Mouse (Mus musculus) kidney, embryonic 16.5 days (tissue): ENCODE results near the gene Calb2. TPM values are rescaled to one million over a fixed set of nuclear protein-coding genes. Genes with fewer than 3 reads are reported as not detected.
A peak's percentile ranks its signal among the peaks of the same experiment; 100 is the strongest.

Experiments
- ATAC-seq: fragments of 200-750 bp; cut with Nextera tagmentation; 2 replicates; pipeline ENCODE4 v1.8.0; 2017; ENCODE audit warnings: moderate TSS enrichment; ENCODE audit not compliant: low FRiP score, low TSS enrichment
- H3K27ac ChIP-seq: fragments of 300-500 bp; sonication (generic); 2 replicates; pipeline ENCODE4 v1.5.1; 2014; ENCODE audit warnings: low read length
- H3K27me3 ChIP-seq: fragments of 300-500 bp; sonication (generic); 2 replicates; pipeline ENCODE4 v1.6.1; 2014; ENCODE audit warnings: low read length, control low read depth, mixed read lengths; ENCODE audit not compliant: insufficient read depth
- H3K36me3 ChIP-seq: fragments of 300-500 bp; sonication (generic); 2 replicates; pipeline ENCODE4 v1.6.1; 2014; ENCODE audit warnings: low read length, control low read depth, mixed read lengths; ENCODE audit not compliant: insufficient read depth
- H3K4me1 ChIP-seq: fragments of 300-500 bp; sonication (generic); 2 replicates; pipeline ENCODE4 v1.6.1; 2014; ENCODE audit warnings: low read length, control low read depth, mixed read lengths; ENCODE audit not compliant: insufficient read depth
- H3K4me2 ChIP-seq: fragments of 300-500 bp; sonication (generic); replicated peaks from 2 replicates; pipeline ENCODE4 v1.6.1; 2014; ENCODE audit warnings: low read depth, low read length
- H3K4me3 ChIP-seq: fragments of 300-500 bp; sonication (generic); 2 replicates; pipeline ENCODE4 v1.5.1; 2014; ENCODE audit warnings: mild to moderate bottlenecking, low read length
- H3K9ac ChIP-seq: fragments of 300-500 bp; sonication (generic); replicated peaks from 2 replicates; pipeline ENCODE4 v1.6.1; 2014; ENCODE audit warnings: low read length
- H3K9me3 ChIP-seq: fragments of 300-500 bp; sonication (generic); 2 replicates; pipeline ENCODE4 v1.6.1; 2016; ENCODE audit warnings: low read length, control low read depth
- WGBS: fragments of 180-500 bp; shearing (Covaris S2); extraction: QIAGEN DNeasy Blood & Tissue Kit; methylation state at CpG from one replicate; pipeline ENCODE4 v1.1.7; 2014; 5-methylcytosine and 5-hydroxymethylcytosine counted together
- polyA plus RNA-seq: library from polyadenylated mRNA; unstranded; fragments of >200 nt; fragmentation: Nextera tagmentation; extraction: Ambion mirVana; gene quantifications from 2 replicates; pipeline ENCODE4 v1.2.1, GENCODE M21; 2015

The Calb2 gene
- polyA plus RNA-seq, 1 experiment from 2014 or later: 0.36 TPM

- Histone ChIP-seq H3K27me3 (no peaks in the 10 kb centered on the region), H3K9ac (no peak overlapping the region), H3K27ac (no peak overlapping the region), H3K4me3 (no peak overlapping the region), H3K9me3 (no peaks in the 10 kb centered on the region), H3K36me3 (no peaks in the 10 kb centered on the region), H3K4me1 (no peaks in the 10 kb centered on the region), H3K4me2 (no peak overlapping the region)
- ATAC-seq: no peak
- WGBS: 82% methylated on average over 11 of the region's 11 CpGs
Observed at GRCm38 (mm10) chr8:110182735-110183367, 14.8 kb upstream of the Calb2 start.

DNA sequence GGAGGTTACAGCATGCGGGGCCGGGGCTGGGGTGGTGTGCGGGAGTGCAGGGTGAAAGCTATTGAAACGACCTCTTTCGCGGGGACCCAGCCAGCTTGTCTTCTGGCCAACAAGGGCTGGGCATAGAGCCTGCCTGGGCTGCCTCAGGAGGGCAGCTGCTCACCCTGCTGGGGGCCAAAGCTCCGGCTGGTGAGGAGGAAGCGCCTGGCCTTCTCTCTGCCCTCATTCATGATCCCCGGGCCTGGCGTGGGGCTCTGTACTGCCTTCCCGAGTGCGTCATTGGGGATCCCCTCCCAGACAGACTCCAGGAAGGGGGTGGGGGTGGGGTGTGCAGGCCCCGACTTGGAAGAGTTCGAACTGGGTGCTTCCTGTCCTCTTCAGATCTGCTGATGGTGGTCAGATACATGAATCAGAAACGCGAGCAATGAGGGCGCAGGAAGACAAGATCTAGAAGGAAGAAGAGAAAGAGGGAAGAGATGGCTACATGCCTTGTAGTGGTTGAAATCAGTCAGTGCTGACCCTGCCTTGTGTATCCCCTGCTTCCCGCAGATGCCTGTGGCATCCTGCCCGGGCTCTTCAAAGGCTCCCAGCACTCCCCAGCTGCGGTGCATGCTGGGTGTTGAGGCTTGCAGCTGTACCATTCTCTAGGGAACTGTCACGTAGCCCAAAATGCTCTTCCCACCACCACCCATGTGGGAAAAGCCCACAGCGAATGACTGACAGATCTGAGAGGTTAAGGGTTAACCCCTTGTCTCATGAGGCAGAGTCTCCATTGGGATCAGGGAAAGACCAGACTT is 9.5 kb upstream of the Calb2 start:
- Histone ChIP-seq H3K4me3 (no peak overlapping the region), H3K27ac (no peak overlapping the region), H3K36me3 (no peaks in the 10 kb centered on the region), H3K9ac (no peak overlapping the region), H3K27me3 (no peaks in the 10 kb centered on the region), H3K4me1 (0 out of 2 replicates have a peak, but pooled peaks cover 5% of the 10 kb centered on the region), H3K4me2 (no peak overlapping the region), H3K9me3 (no peaks in the 10 kb centered on the region)
- WGBS: 25% methylated on average over 22 of the region's 22 CpGs
- no peak; the same call in 1 of the 2 replicates for ATAC-seq

DNA sequence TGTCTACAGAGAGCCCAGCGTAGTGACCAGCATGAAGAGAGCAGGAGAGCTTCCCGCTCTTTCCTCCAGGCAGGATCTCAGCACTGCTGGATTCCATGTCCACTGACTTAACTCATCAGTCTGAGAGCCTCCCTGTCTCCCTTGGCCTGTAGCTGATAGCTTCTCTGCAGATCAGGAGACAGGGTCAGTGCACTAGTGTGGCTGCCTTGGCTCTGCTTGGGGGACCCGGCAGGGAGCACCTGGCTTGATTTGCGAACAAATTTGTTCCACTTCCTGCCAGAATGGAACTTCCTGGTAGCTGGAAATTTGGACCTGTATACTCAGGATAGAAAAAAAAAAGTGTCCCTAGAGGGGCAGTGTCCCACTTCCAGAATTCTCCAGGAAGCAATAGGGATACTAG is 6.8 kb upstream of the Calb2 start:
- H3K9ac ChIP-seq: no peak overlapping the region
- no peaks in the 10 kb centered on the region for H3K36me3 ChIP-seq
- 84% methylated on average over 4 of the region's 4 CpGs for WGBS
- H3K27ac ChIP-seq: no peak overlapping the region
- ATAC-seq: no peak
- 0 out of 2 replicates have a peak, but pooled peaks cover 2% of the 10 kb centered on the region for H3K27me3 ChIP-seq
- H3K4me2 ChIP-seq: no peak overlapping the region
- no peaks in the 10 kb centered on the region for H3K9me3 ChIP-seq
- H3K4me1 ChIP-seq: 0 out of 2 replicates have a peak, but pooled peaks cover 5% of the 10 kb centered on the region
- H3K4me3 ChIP-seq: no peak overlapping the region

GRCm38 (mm10) chr8:110172161-110172560 is 4.2 kb upstream of the Calb2 start:
- Histone ChIP-seq H3K9ac (no peak overlapping the region), H3K36me3 (no peaks in the 10 kb centered on the region), H3K4me3 (no peak overlapping the region), H3K27me3 (peaks cover 27% of the 10 kb centered on the region), H3K4me2 (no peak overlapping the region), H3K4me1 (0 out of 2 replicates have a peak, but pooled peaks cover 3% of the 10 kb centered on the region), H3K27ac (no peak overlapping the region), H3K9me3 (0 out of 2 replicates have a peak, but pooled peaks cover 3% of the 10 kb centered on the region)
- no peak for ATAC-seq
- WGBS: 62% methylated on average over 6 of the region's 6 CpGs

- Histone ChIP-seq H3K27ac (no peak overlapping the region), H3K9ac (no peak overlapping the region), H3K9me3 (0 out of 2 replicates have a peak, but pooled peaks cover 3% of the 10 kb centered on the region), H3K36me3 (no peaks in the 10 kb centered on the region), H3K4me3 (no peak overlapping the region), H3K4me2 (no peak overlapping the region), H3K27me3 (peaks cover 34% of the 10 kb centered on the region), H3K4me1 (0 out of 2 replicates have a peak, but pooled peaks cover 3% of the 10 kb centered on the region)
- ATAC-seq: no peak
- WGBS: 72% methylated on average over 8 of the region's 8 CpGs
Observed at GRCm38 (mm10) chr8:110166270-110166669, 1.7 kb downstream of the Calb2 start.

GRCm38 (mm10) chr8:110162007-110162406 is 6.0 kb downstream of the Calb2 start:
- no peak overlapping the region for H3K4me2 ChIP-seq
- no peaks in the 10 kb centered on the region for H3K36me3 ChIP-seq
- peaks cover 5% of the 10 kb centered on the region for H3K27me3 ChIP-seq
- H3K9me3 ChIP-seq: no peaks in the 10 kb centered on the region
- no peaks in the 10 kb centered on the region for H3K4me1 ChIP-seq
- 80% methylated on average over 6 of the region's 6 CpGs for WGBS
- no peak overlapping the region for H3K4me3 ChIP-seq
- H3K27ac ChIP-seq: no peak overlapping the region
- no peak for ATAC-seq
- no peak overlapping the region for H3K9ac ChIP-seq

- Histone ChIP-seq H3K4me1 (no peaks in the 10 kb centered on the region), H3K4me2 (no peak overlapping the region), H3K4me3 (no peak overlapping the region), H3K9me3 (no peaks in the 10 kb centered on the region), H3K27ac (no peak overlapping the region), H3K9ac (no peak overlapping the region), H3K36me3 (no peaks in the 10 kb centered on the region), H3K27me3 (no peaks in the 10 kb centered on the region)
- ATAC-seq: no peak
- WGBS: 69% methylated on average over 6 of the region's 6 CpGs
Observed at GRCm38 (mm10) chr8:110152951-110153350, 15.1 kb downstream of the Calb2 start.

DNA sequence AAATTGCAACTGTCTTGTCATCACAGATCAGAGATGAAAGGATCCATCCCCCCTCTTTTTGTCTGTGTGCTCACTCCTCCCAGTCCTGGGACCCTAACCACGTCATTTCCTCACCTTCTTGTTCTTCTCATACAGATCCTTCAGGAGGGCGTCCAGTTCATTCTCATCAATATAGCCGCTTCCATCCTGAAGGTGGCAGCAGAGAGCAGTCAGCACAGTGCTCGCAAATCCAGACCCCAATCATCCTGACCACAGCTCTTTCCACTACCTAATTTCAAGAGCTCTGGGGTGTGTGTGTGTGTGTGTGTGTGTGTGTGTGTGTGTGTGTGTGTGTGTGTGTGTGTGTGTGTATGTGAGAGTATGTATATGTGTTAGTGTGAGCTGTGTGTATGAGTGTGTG is 22.5 kb downstream of the Calb2 start:
- Histone ChIP-seq H3K27ac (no peak overlapping the region), H3K4me3 (no peak overlapping the region), H3K9ac (no peak overlapping the region), H3K4me1 (no peaks in the 10 kb centered on the region), H3K36me3 (no peaks in the 10 kb centered on the region), H3K4me2 (no peak overlapping the region), H3K27me3 (no peaks in the 10 kb centered on the region), H3K9me3 (no peaks in the 10 kb centered on the region)
- 0 out of 2 replicates have a peak, but pooled peaks have one; percentile 49 for ATAC-seq
- 2% methylated on average over 4 of the region's 4 CpGs for WGBS

DNA sequence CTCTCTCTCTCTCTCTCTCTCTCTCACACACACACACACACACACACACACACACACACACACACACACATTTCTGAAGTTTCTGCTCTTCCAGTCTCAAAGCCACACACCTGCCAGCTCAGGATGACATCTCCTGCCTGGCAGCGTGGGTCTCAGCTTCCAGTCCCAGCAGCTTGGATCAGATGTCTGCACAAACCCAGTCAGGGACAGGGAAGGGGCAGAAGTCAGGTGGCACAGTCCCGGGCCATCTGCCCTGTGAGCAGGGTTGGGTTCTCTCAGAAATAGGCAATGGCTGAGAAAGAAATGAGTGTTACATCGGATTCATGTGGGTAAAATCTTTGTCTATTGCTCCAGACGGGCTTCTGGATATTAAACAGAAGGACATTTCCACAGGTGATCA is 27.2 kb downstream of the Calb2 start:
- no peaks in the 10 kb centered on the region for H3K9me3 ChIP-seq
- no peak overlapping the region for H3K4me3 ChIP-seq
- WGBS: 43% methylated on average over 4 of the region's 4 CpGs
- H3K27ac ChIP-seq: no peak overlapping the region
- no peaks in the 10 kb centered on the region for H3K4me1 ChIP-seq
- no peak overlapping the region for H3K9ac ChIP-seq
- H3K27me3 ChIP-seq: no peaks in the 10 kb centered on the region
- no peaks in the 10 kb centered on the region for H3K36me3 ChIP-seq
- ATAC-seq: no peak
- no peak overlapping the region for H3K4me2 ChIP-seq

GRCm38 (mm10) chr8:110140156-110140555 is 27.9 kb downstream of the Calb2 start:
- H3K4me1 ChIP-seq: no peaks in the 10 kb centered on the region
- 69% methylated on average over 3 of the region's 3 CpGs for WGBS

More at GRCm38 (mm10) chr8:110140156-110140555, 27.9 kb downstream of the Calb2 start:
- Histone ChIP-seq H3K27me3 (no peaks in the 10 kb centered on the region), H3K9ac (no peak overlapping the region), H3K36me3 (no peaks in the 10 kb centered on the region), H3K9me3 (no peaks in the 10 kb centered on the region), H3K4me2 (no peak overlapping the region), H3K4me3 (no peak overlapping the region), H3K27ac (no peak overlapping the region)
- ATAC-seq: no peak
